Mouse (Mus musculus): ENCODE results near the gene Gm21541. TPM values are rescaled to one million over a fixed set of nuclear protein-coding genes. Genes with fewer than 3 reads are reported as not detected.
"Not testable (repeated sequence)": the region's sequence is repeated elsewhere in the genome, so short reads cannot be mapped to it uniquely, and the experiment has no call there.

The Gm21541 gene
- not detected in 2 replicates for polyA plus RNA-seq (2012; ENCODE audit: insufficient read depth, insufficient read length, missing spikeins)

GRCm38 (mm10) chr4:41903310-41903709 lies at the start of gene Gm21541:
Gene Gm21541, plus strand, starts transcription at chr4:41903610.
- H3K27ac ChIP-seq (ENCODE audit: insufficient read depth, low read depth, low read length); H3K4me1 ChIP-seq (ENCODE audit: control insufficient read depth, insufficient read depth, low read length); H3K4me3 ChIP-seq (ENCODE audit: insufficient read depth, low read length): not testable (repeated sequence)

GRCm38 (mm10) chr4:41941272-41941671 lies 37.9 kb downstream of the Gm21541 start, which contains the start of gene Gm20878:
Gene Gm20878, plus strand, starts transcription at chr4:41941572.
- H3K27ac ChIP-seq (ENCODE audit: insufficient read depth, low read depth, low read length); H3K4me3 ChIP-seq (ENCODE audit: insufficient read depth, low read length); H3K4me1 ChIP-seq (ENCODE audit: control insufficient read depth, insufficient read depth, low read length): not testable (repeated sequence)

Other genes starting within 250 kb of the Gm21541 start
- gene Cntfr, start 206.5 kb upstream of the Gm21541 start, polyA plus RNA-seq (2012; ENCODE audit: insufficient read depth, insufficient read length, missing spikeins) = not detected in 2 replicates
- gene Il11ra1, start 203.6 kb upstream of the Gm21541 start, polyA plus RNA-seq (2012; ENCODE audit: insufficient read depth, insufficient read length, missing spikeins) = 36.8 and 43.2 TPM in 2 replicates
- gene Rpp25l, start 190.1 kb upstream of the Gm21541 start, polyA plus RNA-seq (2012; ENCODE audit: insufficient read depth, insufficient read length, missing spikeins) = 19.1 and 20.0 TPM in 2 replicates
- gene Dctn3, start 180.4 kb upstream of the Gm21541 start, polyA plus RNA-seq (2012; ENCODE audit: insufficient read depth, insufficient read length, missing spikeins) = 75.2 and 75.7 TPM in 2 replicates
- gene Arid3c, start 172.5 kb upstream of the Gm21541 start, polyA plus RNA-seq (2012; ENCODE audit: insufficient read depth, insufficient read length, missing spikeins) = not detected in 2 replicates
- gene Galt, start 148.4 kb upstream of the Gm21541 start, polyA plus RNA-seq (2012; ENCODE audit: insufficient read depth, insufficient read length, missing spikeins) = 30.4 and 34.5 TPM in 2 replicates
- gene Sigmar1, start 147.5 kb upstream of the Gm21541 start, polyA plus RNA-seq (2012; ENCODE audit: insufficient read depth, insufficient read length, missing spikeins) = 52.7 and 60.0 TPM in 2 replicates
- gene Ccl27a, start 129.4 kb upstream of the Gm21541 start, polyA plus RNA-seq (2012; ENCODE audit: insufficient read depth, insufficient read length, missing spikeins) = 13.3 and 15.4 TPM in 2 replicates
- gene Gm20878, start 38.0 kb downstream of the Gm21541 start, polyA plus RNA-seq (2012; ENCODE audit: insufficient read depth, insufficient read length, missing spikeins) = 2.0 and 2.8 TPM in 2 replicates
- gene Fam205a4, start 62.4 kb downstream of the Gm21541 start, polyA plus RNA-seq (2012; ENCODE audit: insufficient read depth, insufficient read length, missing spikeins) = not detected in 2 replicates
- gene Gm21093, start 131.1 kb downstream of the Gm21541 start, polyA plus RNA-seq (2012; ENCODE audit: insufficient read depth, insufficient read length, missing spikeins) = not detected in 2 replicates
- not detected in 2 replicates for gene Gm3893, start 187.6 kb downstream of the Gm21541 start, polyA plus RNA-seq (2012; ENCODE audit: insufficient read depth, insufficient read length, missing spikeins)
- not detected in 2 replicates for gene Gm13304, start 211.2 kb downstream of the Gm21541 start, polyA plus RNA-seq (2012; ENCODE audit: insufficient read depth, insufficient read length, missing spikeins)
- not detected in 2 replicates for gene Gm13306, start 249.8 kb downstream of the Gm21541 start, polyA plus RNA-seq (2012; ENCODE audit: insufficient read depth, insufficient read length, missing spikeins)

Data from bone marrow macrophage, adult 2 months (primary cell).